Mouse (Mus musculus): ENCODE data around the gene 4921536K21Rik.
A peak's percentile ranks its signal among the peaks of the same experiment; 100 is the strongest.

The 4921536K21Rik gene

GRCm38 (mm10) chr11:3910513-3911310 lies 15.8 kb upstream of the 4921536K21Rik start:
- DNase-seq = peak; percentile 92

DNA sequence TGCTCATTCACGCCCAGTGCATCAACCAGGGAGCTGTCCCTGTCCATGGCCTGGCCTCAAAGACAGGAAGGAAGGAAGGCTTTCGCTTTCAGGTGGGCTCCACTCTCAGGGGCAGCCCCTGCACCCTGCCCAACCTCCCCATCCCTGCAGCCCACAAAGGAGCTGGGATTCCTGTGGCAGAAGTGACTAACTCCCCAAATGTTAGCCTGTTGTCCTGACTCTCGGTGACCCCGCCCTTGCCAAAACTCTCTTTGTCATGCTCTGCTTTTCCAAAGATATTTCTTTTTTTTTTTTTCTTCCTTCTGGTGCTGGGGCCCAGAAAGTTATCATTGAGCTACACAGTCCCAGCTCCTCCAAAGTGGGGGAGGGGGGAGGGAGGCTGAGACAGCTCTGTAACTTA lies 14.3 kb upstream of the 4921536K21Rik start:
- no peak for DNase-seq

GRCm38 (mm10) chr11:3905446-3905845 lies 10.5 kb upstream of the 4921536K21Rik start:
- DNase-seq = no peak

- no peak for DNase-seq
Observed at GRCm38 (mm10) chr11:3904673-3905072, 9.8 kb upstream of the 4921536K21Rik start.

- peak; percentile 98 for DNase-seq
Observed at GRCm38 (mm10) chr11:3903046-3903445, 8.1 kb upstream of the 4921536K21Rik start.

GRCm38 (mm10) chr11:3902516-3902915 lies 7.6 kb upstream of the 4921536K21Rik start:
- DNase-seq = no peak

- no peak for DNase-seq
Observed at GRCm38 (mm10) chr11:3900296-3900695, 5.4 kb upstream of the 4921536K21Rik start.

DNA sequence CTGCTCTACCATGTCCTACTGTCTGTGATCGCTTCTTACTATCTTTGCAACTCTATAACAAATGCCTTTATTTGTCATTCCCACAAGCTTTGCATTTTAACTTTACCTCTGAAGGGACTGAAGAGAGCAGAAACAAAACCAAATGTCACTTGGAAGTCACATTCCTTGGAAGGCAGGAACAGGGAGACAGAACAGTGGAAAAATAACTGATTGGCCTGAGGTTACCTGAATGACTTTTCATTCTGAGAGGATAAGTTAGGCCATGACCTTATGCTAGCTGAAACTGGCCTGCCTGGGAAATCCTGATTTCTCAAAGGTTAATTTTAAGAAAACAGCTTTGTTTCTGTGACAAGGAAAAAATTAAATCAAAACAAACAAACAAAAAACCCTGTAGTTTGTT lies 1.0 kb upstream of the 4921536K21Rik start:
- no peak for DNase-seq

DNA sequence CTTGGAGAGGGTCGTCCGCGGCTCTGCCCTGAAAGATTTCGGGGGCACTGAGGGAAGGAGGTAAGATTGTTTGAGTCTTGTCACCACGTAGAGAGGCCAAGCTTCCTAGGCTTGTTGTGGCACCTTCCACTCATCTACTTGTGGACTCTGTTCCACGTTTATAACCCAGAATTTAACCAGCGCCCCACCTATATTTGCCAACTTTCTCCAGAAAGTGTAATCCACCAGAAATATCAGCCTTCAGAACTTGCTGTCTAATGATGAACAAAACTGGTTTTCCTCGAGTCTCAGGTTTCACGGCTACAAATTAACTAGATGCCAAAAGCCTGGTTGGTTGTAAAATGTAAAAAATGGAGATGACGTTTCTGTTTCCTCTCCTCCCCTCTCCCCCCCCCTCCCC lies 560 bp upstream of the 4921536K21Rik start:
- DNase-seq = no peak

- no peak for DNase-seq
Observed at GRCm38 (mm10) chr11:3893970-3894369, 928 bp downstream of the 4921536K21Rik start.

DNA sequence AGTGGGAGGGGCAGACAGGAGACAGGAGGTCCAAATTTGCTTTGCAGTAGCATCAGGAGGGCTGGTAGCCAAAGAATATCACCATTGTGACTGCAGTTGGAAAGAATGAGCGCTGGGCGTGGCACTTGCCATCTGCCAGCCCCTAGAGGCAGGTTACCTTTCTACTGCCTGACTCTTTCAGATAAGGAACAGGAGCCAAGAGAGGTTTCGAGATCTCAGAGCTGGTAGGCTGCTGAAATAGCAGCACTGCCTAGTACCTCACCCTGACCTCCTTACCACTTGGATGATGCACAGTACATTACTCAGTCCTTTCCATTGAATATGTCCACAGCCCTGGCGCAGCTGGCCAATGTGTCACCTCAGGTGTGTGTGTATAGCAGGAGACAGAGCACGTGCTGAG lies 7.6 kb downstream of the 4921536K21Rik start:
- DNase-seq = no peak

GRCm38 (mm10) chr11:3883711-3884110 lies 11.2 kb downstream of the 4921536K21Rik start:
- no peak for DNase-seq

DNA sequence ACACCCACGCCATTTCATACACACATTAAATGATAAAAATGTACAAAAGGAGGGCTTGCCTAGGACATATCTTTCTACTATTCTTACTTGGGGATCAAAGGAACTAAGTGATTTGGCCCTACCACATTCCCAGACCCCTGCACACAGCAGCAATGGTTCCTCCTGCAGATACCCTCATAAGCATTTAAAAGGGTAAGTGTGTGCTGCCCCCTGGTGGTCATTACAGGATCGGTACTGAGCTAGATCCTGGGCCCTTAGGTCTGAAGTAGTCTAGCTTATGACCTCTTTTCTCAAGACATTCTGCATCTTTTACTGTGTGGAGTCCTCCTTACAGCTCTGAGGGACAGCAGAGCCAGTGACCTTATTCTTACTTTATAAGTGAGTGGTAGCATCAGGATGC lies 15.1 kb downstream of the 4921536K21Rik start:
- peak; percentile 92 for DNase-seq

DNA sequence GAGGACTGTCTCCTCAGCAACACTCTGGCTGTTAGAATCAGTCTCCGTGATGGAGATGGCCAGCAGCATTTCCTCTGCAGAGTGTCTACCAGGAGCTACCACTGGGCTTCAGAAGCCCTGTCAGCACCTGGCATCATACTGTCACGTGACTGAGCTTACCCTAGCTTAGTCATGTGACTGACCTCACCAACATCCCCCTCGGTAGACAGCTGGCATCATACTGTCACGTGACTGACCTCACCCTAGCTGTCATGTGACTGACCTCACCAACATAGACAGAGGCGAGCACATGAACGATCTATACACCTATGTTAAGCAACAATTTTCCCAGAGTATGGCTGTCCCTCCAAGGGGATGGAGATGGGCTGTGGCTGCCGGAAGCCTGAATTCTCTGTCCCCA lies 16.2 kb downstream of the 4921536K21Rik start:
- DNase-seq = no peak

GRCm38 (mm10) chr11:3876419-3876818 lies 18.5 kb downstream of the 4921536K21Rik start:
- DNase-seq = no peak

DNA sequence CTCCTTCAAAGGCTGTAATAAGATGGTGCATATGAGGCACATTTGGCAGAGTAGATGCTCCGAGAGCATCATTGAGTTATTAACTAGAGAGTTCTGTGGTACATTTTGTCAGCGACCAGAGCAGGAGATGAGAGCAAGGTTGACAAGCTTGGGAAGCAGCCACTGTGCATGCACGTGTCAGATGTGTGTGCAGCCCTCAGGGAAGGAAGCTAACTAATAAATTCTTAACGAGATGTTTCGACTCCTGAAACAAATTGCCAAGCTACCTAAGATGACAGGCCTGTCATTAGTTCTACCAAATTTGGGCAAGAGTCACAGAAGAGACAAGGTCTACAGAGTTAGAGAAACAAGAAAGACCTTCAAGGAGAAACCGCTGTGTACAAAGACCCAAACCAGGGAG lies 30.6 kb downstream of the 4921536K21Rik start:
- DNase-seq = no peak

DNA sequence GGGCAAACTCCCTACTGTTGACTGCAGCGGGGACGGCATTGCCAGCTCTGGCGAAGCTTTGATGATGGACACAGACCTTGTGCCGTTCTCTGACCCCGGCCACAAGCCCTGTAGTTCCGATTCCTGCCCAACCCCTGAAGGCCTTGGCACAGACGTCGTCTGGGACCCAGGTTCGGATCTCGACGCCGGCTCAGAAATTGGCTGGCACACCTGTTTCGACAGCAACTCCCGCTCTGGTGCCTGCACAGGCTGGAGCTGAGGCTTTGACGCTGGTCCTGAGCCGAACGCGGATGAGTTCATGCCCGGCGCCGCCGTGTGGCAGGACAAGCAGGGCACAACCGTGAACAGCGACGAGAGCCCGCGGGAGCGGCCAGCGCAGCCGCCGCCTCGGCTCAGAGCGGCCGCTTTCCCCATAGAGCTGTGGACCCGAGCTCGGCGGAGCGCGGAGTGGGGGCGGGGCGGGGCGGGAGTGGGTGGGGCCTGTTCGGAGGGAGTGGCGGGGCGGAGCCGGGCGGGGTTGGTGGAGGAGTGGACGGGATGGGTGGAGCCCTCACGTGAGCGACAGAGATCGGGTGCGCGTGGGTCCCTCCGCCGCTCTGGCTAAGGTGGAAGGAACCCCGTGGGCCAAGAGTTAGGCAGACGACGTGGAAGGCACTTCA lies 31.3 kb downstream of the 4921536K21Rik start, which contains the start of gene Osbp2:
TSS of gene Osbp2 (minus strand) at position 450 of the 659 bp plus-strand sequence.
- peak; percentile 94 for DNase-seq

- DNase-seq = peak; percentile 92
Observed at GRCm38 (mm10) chr11:3862661-3863453, 32.0 kb downstream of the 4921536K21Rik start.

DNA sequence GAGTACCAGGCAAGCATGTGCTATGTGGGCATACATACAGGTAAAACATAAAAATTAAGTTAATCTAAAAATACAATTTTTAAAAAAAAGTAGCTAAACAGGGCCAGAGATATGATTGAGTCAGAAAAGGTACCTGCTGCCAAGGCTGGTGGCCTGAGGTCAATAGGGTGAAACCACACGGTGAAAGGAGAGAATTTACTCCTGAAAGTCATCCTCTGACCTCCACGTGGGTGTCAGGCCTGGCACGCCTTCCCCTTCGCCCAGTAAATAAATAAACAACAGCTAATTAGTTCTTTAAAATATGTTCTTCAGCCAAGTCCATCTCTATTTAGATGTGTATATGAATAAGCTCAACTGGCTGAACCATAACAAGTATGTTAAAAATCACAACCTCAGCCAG lies 34.5 kb downstream of the 4921536K21Rik start:
- peak; percentile 80 for DNase-seq

DNA sequence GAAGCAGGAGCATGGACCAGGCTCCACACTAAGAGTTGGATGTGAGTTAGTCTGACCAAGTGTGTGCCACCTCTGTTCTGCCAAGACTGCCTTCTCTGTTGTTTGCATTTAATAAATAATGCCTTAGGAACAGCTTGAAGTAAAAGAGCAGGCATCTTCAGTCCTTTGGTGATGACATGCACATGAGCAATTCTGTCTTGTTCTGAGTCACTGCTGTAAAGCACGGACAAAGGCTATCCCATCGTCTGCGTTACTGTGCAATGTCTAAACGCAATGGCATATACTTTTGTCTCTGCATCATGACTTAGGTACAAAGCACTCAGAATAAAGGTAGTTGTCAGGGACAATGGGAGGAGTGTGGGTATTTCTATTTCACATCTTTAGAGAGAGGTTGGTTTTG lies 35.1 kb downstream of the 4921536K21Rik start:
- no peak for DNase-seq

DNA sequence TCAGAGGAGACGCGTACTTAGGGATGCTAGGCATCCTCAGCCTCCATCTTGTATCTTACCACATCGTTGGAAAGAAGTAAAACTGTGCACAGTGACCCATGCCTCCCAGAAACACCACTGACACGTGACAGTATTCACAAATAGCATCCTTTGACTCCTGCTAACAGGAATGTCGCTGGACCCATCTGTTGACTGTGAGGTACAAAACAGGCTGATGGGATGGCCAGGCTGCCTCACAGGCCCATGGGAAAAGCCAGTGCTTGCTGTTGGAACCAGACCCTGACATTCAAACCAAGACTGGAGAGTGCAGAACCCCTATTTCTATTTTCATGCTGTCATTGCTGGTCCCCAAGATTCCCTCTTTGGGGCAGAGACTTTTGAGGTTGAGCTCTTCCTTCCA lies 37.0 kb downstream of the 4921536K21Rik start:
- DNase-seq = peak; percentile 67

DNA sequence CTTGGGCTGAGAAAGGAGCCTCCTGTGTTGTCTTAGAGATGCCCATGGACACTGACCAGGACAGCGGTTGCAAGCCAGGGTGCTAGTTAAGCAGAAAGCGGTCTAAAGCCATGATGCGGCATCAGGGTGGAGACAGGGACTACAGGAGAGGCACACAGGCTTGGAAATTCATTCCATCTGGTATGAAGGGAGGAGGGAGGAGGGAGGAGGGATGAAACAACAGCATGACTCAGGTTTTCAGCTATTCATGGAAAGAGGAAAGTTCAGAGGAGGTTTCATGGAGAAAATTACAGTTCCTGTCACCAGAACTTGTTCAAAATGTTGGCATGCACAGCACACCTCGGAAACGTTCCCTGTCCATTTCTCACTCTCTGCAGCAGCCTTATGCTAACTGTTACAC lies 39.1 kb downstream of the 4921536K21Rik start:
- peak; percentile 64 for DNase-seq

DNA sequence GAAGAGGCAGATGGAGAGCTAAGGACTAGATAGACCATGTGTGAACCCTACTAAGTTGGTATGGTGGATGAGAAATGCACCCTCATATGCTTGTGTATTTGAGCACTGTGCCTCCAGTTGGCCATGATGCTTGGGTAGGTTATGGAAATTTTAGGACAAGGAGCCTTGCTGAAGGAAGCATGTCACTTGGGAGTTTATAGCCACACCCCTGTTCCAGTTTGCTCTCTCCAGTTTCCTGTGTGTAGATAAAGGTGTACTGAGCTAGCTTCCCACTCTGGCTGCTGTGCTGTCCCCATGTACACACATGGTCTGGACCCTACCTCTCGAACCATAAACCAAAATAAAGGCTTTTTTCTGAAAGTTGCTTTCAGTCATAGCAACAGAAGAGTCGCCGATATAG lies 40.7 kb downstream of the 4921536K21Rik start:
- DNase-seq = peak; percentile 40

Data from heart, adult 11 months (tissue).